Mouse (Mus musculus) liver, embryonic 15.5 days (tissue): Measurements from ENCODE around the gene Nme7. TPM values are rescaled to one million over a fixed set of nuclear protein-coding genes. Genes with fewer than 3 reads are reported as not detected.
A peak's percentile ranks its signal among the peaks of the same experiment; 100 is the strongest.

ENCODE experiments used
- ATAC-seq: fragments of 200-750 bp; cut with Nextera tagmentation; 2 replicates; pipeline ENCODE4 v1.8.0; 2017; ENCODE audit warnings: moderate number of reproducible peaks, mild to moderate bottlenecking, moderate library complexity; ENCODE audit not compliant: insufficient read depth
- H3K27ac ChIP-seq: fragments of 300-500 bp; sonication (generic); replicated peaks from 2 replicates; pipeline ENCODE4 v1.5.1; 2015; ENCODE audit warnings: mild to moderate bottlenecking, inconsistent platforms
- H3K27me3 ChIP-seq: fragments of 300-500 bp; sonication (generic); 2 replicates; pipeline ENCODE4 v1.6.1; 2015; ENCODE audit warnings: mild to moderate bottlenecking, inconsistent platforms
- H3K36me3 ChIP-seq: fragments of 300-500 bp; sonication (generic); replicated peaks from 2 replicates; pipeline ENCODE4 v1.6.1; 2015; ENCODE audit warnings: moderate library complexity, mild to moderate bottlenecking, inconsistent platforms
- H3K4me1 ChIP-seq: fragments of 300-500 bp; sonication (generic); replicated peaks from 2 replicates; pipeline ENCODE4 v1.6.1; 2015; ENCODE audit warnings: inconsistent platforms
- H3K4me2 ChIP-seq: fragments of 300-500 bp; sonication (generic); 2 replicates; pipeline ENCODE4 v1.6.1; 2015; ENCODE audit warnings: moderate library complexity, mild to moderate bottlenecking, inconsistent platforms
- H3K4me3 ChIP-seq: fragments of 300-500 bp; sonication (generic); replicated peaks from 2 replicates; pipeline ENCODE4 v1.5.1; 2015; ENCODE audit warnings: mild to moderate bottlenecking, inconsistent platforms
- H3K9ac ChIP-seq: fragments of 300-500 bp; sonication (generic); 2 replicates; pipeline ENCODE4 v1.6.1; 2015; ENCODE audit warnings: moderate library complexity, mild to moderate bottlenecking, inconsistent platforms
- H3K9me3 ChIP-seq: fragments of 300-500 bp; sonication (generic); replicated peaks from 2 replicates; pipeline ENCODE4 v1.6.1; 2016; ENCODE audit warnings: inconsistent platforms
- WGBS: fragments of 180-500 bp; shearing (Covaris S2); methylation state at CpG from one replicate; pipeline ENCODE4 v1.1.7; 2015; ENCODE audit warnings: mixed read lengths; ENCODE audit not compliant: insufficient replicate concordance; 5-methylcytosine and 5-hydroxymethylcytosine counted together
- polyA plus RNA-seq: library from polyadenylated mRNA; unstranded; fragments of >200 nt; fragmentation: Nextera tagmentation; extraction: Ambion mirVana; gene quantifications from 2 replicates; pipeline ENCODE4 v1.2.1, GENCODE M21; 2015

The Nme7 gene
- polyA plus RNA-seq, 1 experiment from 2014 or later = 10.4 TPM

- no peak overlapping the region for H3K4me2 ChIP-seq
- no peak overlapping the region for H3K27ac ChIP-seq
- H3K36me3 ChIP-seq = no peaks in the 10 kb centered on the region
- no peaks in the 10 kb centered on the region for H3K27me3 ChIP-seq
- no peak for ATAC-seq
- no peak overlapping the region for H3K9ac ChIP-seq
- H3K4me1 ChIP-seq = 0 out of 2 replicates have a peak, but pooled peaks cover 2% of the 10 kb centered on the region
- H3K4me3 ChIP-seq = no peak overlapping the region
- H3K9me3 ChIP-seq = no peaks in the 10 kb centered on the region
- WGBS = 74% methylated on average over 9 of the region's 9 CpGs
Observed at GRCm38 (mm10) chr1:164412906-164413305, 109.0 kb downstream of the Nme7 start.

GRCm38 (mm10) chr1:164413608-164414007 lies 109.7 kb downstream of the Nme7 start:
- no peaks in the 10 kb centered on the region for H3K9me3 ChIP-seq
- 0 out of 2 replicates have a peak, but pooled peaks cover 2% of the 10 kb centered on the region for H3K4me1 ChIP-seq
- H3K9ac ChIP-seq = no peak overlapping the region
- H3K4me3 ChIP-seq = no peak overlapping the region
- H3K36me3 ChIP-seq = no peaks in the 10 kb centered on the region
- no peak overlapping the region for H3K27ac ChIP-seq
- H3K27me3 ChIP-seq = no peaks in the 10 kb centered on the region
- WGBS = 61% methylated on average over 11 of the region's 11 CpGs
- ATAC-seq = no peak
- no peak overlapping the region for H3K4me2 ChIP-seq

GRCm38 (mm10) chr1:164415347-164415751 lies 111.4 kb downstream of the Nme7 start:
- peak; percentile 80 for ATAC-seq
- no peak overlapping the region for H3K9ac ChIP-seq
- no peaks in the 10 kb centered on the region for H3K36me3 ChIP-seq
- peak overlapping the region; percentile 56; the same call in 1 of the 2 replicates for H3K27ac ChIP-seq
- H3K9me3 ChIP-seq = no peaks in the 10 kb centered on the region
- WGBS = 68% methylated on average over 2 of the region's 2 CpGs
- no peaks in the 10 kb centered on the region for H3K27me3 ChIP-seq
- 0 out of 2 replicates have a peak, but pooled peaks cover 2% of the 10 kb centered on the region for H3K4me1 ChIP-seq
- no peak overlapping the region for H3K4me3 ChIP-seq
- H3K4me2 ChIP-seq = no peak overlapping the region

GRCm38 (mm10) chr1:164416692-164417394 lies 112.9 kb downstream of the Nme7 start:
- no peaks in the 10 kb centered on the region for H3K27me3 ChIP-seq
- H3K9ac ChIP-seq = no peak overlapping the region
- H3K4me2 ChIP-seq = no peak overlapping the region
- no peaks in the 10 kb centered on the region for H3K36me3 ChIP-seq
- no peak overlapping the region for H3K4me3 ChIP-seq
- 0 out of 2 replicates have a peak, but pooled peaks cover 2% of the 10 kb centered on the region for H3K4me1 ChIP-seq
- H3K9me3 ChIP-seq = no peaks in the 10 kb centered on the region
- ATAC-seq = no peak
- 65% methylated on average over 12 of the region's 12 CpGs for WGBS
- H3K27ac ChIP-seq = peak overlapping the region; percentile 56

GRCm38 (mm10) chr1:164417604-164418003 lies 113.7 kb downstream of the Nme7 start:
- no peak overlapping the region for H3K27ac ChIP-seq
- 45% methylated on average over 3 of the region's 3 CpGs for WGBS
- no peaks in the 10 kb centered on the region for H3K9me3 ChIP-seq
- H3K4me1 ChIP-seq = 0 out of 2 replicates have a peak, but pooled peaks cover 2% of the 10 kb centered on the region
- H3K4me2 ChIP-seq = no peak overlapping the region
- H3K36me3 ChIP-seq = no peaks in the 10 kb centered on the region
- H3K9ac ChIP-seq = no peak overlapping the region
- ATAC-seq = no peak
- H3K4me3 ChIP-seq = no peak overlapping the region
- H3K27me3 ChIP-seq = no peaks in the 10 kb centered on the region

- no peaks in the 10 kb centered on the region for H3K9me3 ChIP-seq
- no peak overlapping the region for H3K27ac ChIP-seq
- H3K9ac ChIP-seq = no peak overlapping the region
- H3K4me2 ChIP-seq = no peak overlapping the region
- no peaks in the 10 kb centered on the region for H3K36me3 ChIP-seq
- H3K4me3 ChIP-seq = no peak overlapping the region
- no peaks in the 10 kb centered on the region for H3K27me3 ChIP-seq
- H3K4me1 ChIP-seq = no peaks in the 10 kb centered on the region
- WGBS = 71% methylated on average over 10 of the region's 10 CpGs
- no peak for ATAC-seq
Observed at GRCm38 (mm10) chr1:164418320-164418719, 114.4 kb downstream of the Nme7 start.

- no peaks in the 10 kb centered on the region for H3K9me3 ChIP-seq
- no peak overlapping the region for H3K4me3 ChIP-seq
- H3K27ac ChIP-seq = no peak overlapping the region
- no peaks in the 10 kb centered on the region for H3K4me1 ChIP-seq
- H3K27me3 ChIP-seq = no peaks in the 10 kb centered on the region
- ATAC-seq = no peak
- no peak overlapping the region for H3K9ac ChIP-seq
- no peak overlapping the region for H3K4me2 ChIP-seq
- WGBS = 73% methylated on average over 8 of the region's 8 CpGs
- no peaks in the 10 kb centered on the region for H3K36me3 ChIP-seq
Observed at GRCm38 (mm10) chr1:164419401-164419800, 115.5 kb downstream of the Nme7 start.

GRCm38 (mm10) chr1:164420623-164421354 lies 116.9 kb downstream of the Nme7 start:
- no peak for ATAC-seq
- Histone ChIP-seq H3K4me1 (no peaks in the 10 kb centered on the region), H3K27me3 (no peaks in the 10 kb centered on the region), H3K4me2 (no peak overlapping the region), H3K4me3 (no peak overlapping the region), H3K27ac (no peak overlapping the region), H3K9me3 (no peaks in the 10 kb centered on the region), H3K9ac (no peak overlapping the region), H3K36me3 (no peaks in the 10 kb centered on the region)
- 61% methylated on average over 6 of the region's 6 CpGs for WGBS

GRCm38 (mm10) chr1:164426227-164426626 lies 122.3 kb downstream of the Nme7 start:
- Histone ChIP-seq H3K4me3 (no peak overlapping the region), H3K4me1 (no peaks in the 10 kb centered on the region), H3K9me3 (no peaks in the 10 kb centered on the region), H3K36me3 (no peaks in the 10 kb centered on the region), H3K4me2 (no peak overlapping the region), H3K9ac (no peak overlapping the region), H3K27me3 (no peaks in the 10 kb centered on the region), H3K27ac (no peak overlapping the region)
- ATAC-seq = 0 out of 2 replicates have a peak, but pooled peaks have one; percentile 40
- WGBS = 45% methylated on average over 7 of the region's 7 CpGs

GRCm38 (mm10) chr1:164427777-164428176 lies 123.9 kb downstream of the Nme7 start:
- H3K36me3 ChIP-seq = no peaks in the 10 kb centered on the region
- no peak overlapping the region for H3K27ac ChIP-seq
- no peak overlapping the region for H3K4me3 ChIP-seq
- no peak overlapping the region for H3K4me2 ChIP-seq
- no peak for ATAC-seq
- no peaks in the 10 kb centered on the region for H3K9me3 ChIP-seq
- WGBS = 66% methylated on average over 7 of the region's 7 CpGs
- no peaks in the 10 kb centered on the region for H3K27me3 ChIP-seq
- no peaks in the 10 kb centered on the region for H3K4me1 ChIP-seq
- no peak overlapping the region for H3K9ac ChIP-seq

- Histone ChIP-seq H3K4me3 (no peak overlapping the region), H3K4me2 (no peak overlapping the region), H3K4me1 (no peaks in the 10 kb centered on the region), H3K27ac (no peak overlapping the region), H3K9me3 (no peaks in the 10 kb centered on the region), H3K9ac (no peak overlapping the region), H3K36me3 (no peaks in the 10 kb centered on the region), H3K27me3 (no peaks in the 10 kb centered on the region)
- 78% methylated on average over 9 of the region's 9 CpGs for WGBS
- ATAC-seq = no peak; the same call in 1 of the 2 replicates
Observed at GRCm38 (mm10) chr1:164428644-164429043, 124.7 kb downstream of the Nme7 start.
